Mouse (Mus musculus): ENCODE results near the gene Bcl6b. TPM values are rescaled to one million over a fixed set of nuclear protein-coding genes. Genes with fewer than 3 reads are reported as not detected.

The Bcl6b gene
- polyA plus RNA-seq, 1 experiment from 2014 or later: 1.8 TPM

- no peak overlapping the region for H3K4me2 ChIP-seq (ENCODE audit: low read depth, low read length)
- ATAC-seq (ENCODE audit: low read depth): no peak
- WGBS: 98% methylated on average over 4 of the region's 4 CpGs
Measured at GRCm38 (mm10) chr11:70218039-70218438, 11.6 kb downstream of the Bcl6b start.

DNA sequence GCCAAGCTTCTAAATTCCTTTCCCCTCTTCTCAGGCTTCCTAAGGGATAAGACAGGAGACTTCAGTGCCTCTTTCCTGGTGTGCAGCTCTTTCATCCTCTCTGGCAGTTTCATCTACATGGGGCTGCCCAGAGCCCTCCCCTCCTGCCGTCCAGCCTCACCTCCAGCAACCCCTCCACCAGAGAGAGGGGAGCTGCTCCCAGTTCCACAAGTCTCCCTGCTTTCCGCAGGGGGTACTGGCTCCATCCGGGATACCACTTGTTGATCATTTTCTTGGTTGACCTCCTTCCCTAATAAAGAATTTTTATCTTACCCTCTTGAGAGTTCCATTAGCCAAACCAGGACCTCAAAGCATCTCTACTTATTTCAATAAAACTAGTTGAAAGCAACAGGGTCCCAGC is 13.5 kb downstream of the Bcl6b start:
- WGBS: 41% methylated on average over 3 of the region's 3 CpGs
- Histone ChIP-seq H3K4me3 (ENCODE audit: low read depth, low read length) (no peak overlapping the region), H3K36me3 (ENCODE audit: control insufficient read depth, insufficient read depth, low read length) (no peaks in the 10 kb centered on the region), H3K4me1 (ENCODE audit: control insufficient read depth, insufficient read depth, low read length) (peaks cover 29% of the 10 kb centered on the region), H3K27ac (ENCODE audit: low read depth, low read length) (no peak overlapping the region), H3K4me2 (ENCODE audit: low read depth, low read length) (no peak overlapping the region), H3K27me3 (ENCODE audit: control insufficient read depth, insufficient read depth, low read length) (peaks cover 34% of the 10 kb centered on the region), H3K9me3 (ENCODE audit: control insufficient read depth, low read length) (no peaks in the 10 kb centered on the region), H3K9ac (replicated peaks; ENCODE audit: low read depth, low read length) (no peak overlapping the region)
- ATAC-seq (ENCODE audit: low read depth): no peak

More at GRCm38 (mm10) chr11:70218039-70218438, 11.6 kb downstream of the Bcl6b start:
- H3K9ac ChIP-seq (replicated peaks; ENCODE audit: low read depth, low read length): no peak overlapping the region
- no peaks in the 10 kb centered on the region for H3K36me3 ChIP-seq (ENCODE audit: control insufficient read depth, insufficient read depth, low read length)
- H3K27me3 ChIP-seq (ENCODE audit: control insufficient read depth, insufficient read depth, low read length): peaks cover 32% of the 10 kb centered on the region
- H3K27ac ChIP-seq (ENCODE audit: low read depth, low read length): no peak overlapping the region
- peaks cover 35% of the 10 kb centered on the region for H3K4me1 ChIP-seq (ENCODE audit: control insufficient read depth, insufficient read depth, low read length)
- no peak overlapping the region for H3K4me3 ChIP-seq (ENCODE audit: low read depth, low read length)
- H3K9me3 ChIP-seq (ENCODE audit: control insufficient read depth, low read length): no peaks in the 10 kb centered on the region

DNA sequence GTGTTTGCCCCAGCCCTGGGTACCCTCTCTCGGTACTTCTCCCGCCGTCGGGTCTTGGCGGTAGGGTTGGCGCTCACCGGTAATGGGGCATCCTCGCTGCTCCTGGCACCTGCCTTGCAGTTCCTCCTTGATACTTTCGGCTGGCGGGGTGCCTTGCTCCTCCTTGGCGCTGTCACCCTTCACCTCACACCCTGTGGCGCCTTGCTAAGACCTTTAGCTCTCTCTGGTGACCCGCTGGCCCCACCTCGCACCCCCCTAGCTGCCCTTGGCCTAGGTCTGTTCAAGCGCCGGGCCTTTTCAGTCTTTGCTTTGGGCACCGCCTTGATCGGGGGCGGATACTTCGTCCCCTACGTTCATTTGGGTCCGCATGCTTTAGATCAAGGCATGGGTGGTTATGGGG is 14.3 kb downstream of the Bcl6b start:
- H3K4me1 ChIP-seq (ENCODE audit: control insufficient read depth, insufficient read depth, low read length): peaks cover 29% of the 10 kb centered on the region
- H3K27me3 ChIP-seq (ENCODE audit: control insufficient read depth, insufficient read depth, low read length): peaks cover 34% of the 10 kb centered on the region
- no peaks in the 10 kb centered on the region for H3K9me3 ChIP-seq (ENCODE audit: control insufficient read depth, low read length)
- H3K4me3 ChIP-seq (ENCODE audit: low read depth, low read length): no peak overlapping the region
- no peak overlapping the region for H3K4me2 ChIP-seq (ENCODE audit: low read depth, low read length)
- H3K27ac ChIP-seq (ENCODE audit: low read depth, low read length): no peak overlapping the region
- H3K9ac ChIP-seq (replicated peaks; ENCODE audit: low read depth, low read length): no peak overlapping the region
- H3K36me3 ChIP-seq (ENCODE audit: control insufficient read depth, insufficient read depth, low read length): no peaks in the 10 kb centered on the region
- 11% methylated on average over 22 of the region's 22 CpGs for WGBS
- ATAC-seq (ENCODE audit: low read depth): no peak

- Histone ChIP-seq H3K4me3 (ENCODE audit: low read depth, low read length) (peak overlapping the region; percentile 32; the same call in 1 of the 2 replicates), H3K4me1 (ENCODE audit: control insufficient read depth, insufficient read depth, low read length) (peaks cover 26% of the 10 kb centered on the region), H3K36me3 (ENCODE audit: control insufficient read depth, insufficient read depth, low read length) (no peaks in the 10 kb centered on the region), H3K9ac (replicated peaks; ENCODE audit: low read depth, low read length) (no peak overlapping the region), H3K4me2 (ENCODE audit: low read depth, low read length) (peak overlapping the region; percentile 63; the same call in 1 of the 2 replicates), H3K27ac (ENCODE audit: low read depth, low read length) (no peak overlapping the region), H3K9me3 (ENCODE audit: control insufficient read depth, low read length) (no peaks in the 10 kb centered on the region), H3K27me3 (ENCODE audit: control insufficient read depth, insufficient read depth, low read length) (peaks cover 34% of the 10 kb centered on the region)
- no peak for ATAC-seq (ENCODE audit: low read depth)
- WGBS: 4% methylated on average over 18 of the region's 18 CpGs
Measured at GRCm38 (mm10) chr11:70214856-70215209, 14.8 kb downstream of the Bcl6b start.

DNA sequence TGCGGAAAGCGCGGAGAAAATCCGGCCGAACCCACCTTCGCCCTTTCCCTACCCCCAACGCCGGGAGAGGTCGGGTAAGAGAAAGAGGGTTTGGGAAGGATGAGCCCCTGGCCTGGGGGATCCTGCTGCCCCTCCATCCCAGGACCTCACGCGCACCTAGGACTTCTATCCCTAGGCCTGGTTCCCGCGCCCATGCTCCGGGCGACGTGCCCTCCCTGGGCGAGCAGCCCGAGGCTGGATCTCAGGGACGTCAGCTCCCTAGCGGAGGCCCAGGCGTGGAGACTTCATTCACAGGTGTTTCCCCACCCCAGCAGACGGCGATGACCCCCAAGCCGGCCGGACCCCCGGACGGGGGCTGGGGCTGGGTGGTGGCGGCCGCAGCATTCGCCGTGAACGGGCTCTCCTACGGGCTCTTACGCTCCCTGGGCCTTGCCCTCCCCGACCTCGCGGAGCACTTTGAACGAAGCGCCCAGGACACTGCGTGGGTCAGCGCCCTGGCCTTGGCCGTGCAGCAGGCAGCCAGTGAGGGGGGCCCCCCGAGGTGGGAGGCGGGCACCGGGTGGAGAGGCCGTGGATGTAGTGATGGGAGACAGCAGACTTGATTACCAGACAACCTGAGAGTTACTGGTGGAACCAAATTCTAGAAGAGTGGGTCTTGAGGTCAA is 15.3 kb downstream of the Bcl6b start:
- Histone ChIP-seq H3K36me3 (ENCODE audit: control insufficient read depth, insufficient read depth, low read length) (no peaks in the 10 kb centered on the region), H3K4me3 (ENCODE audit: low read depth, low read length) (peak overlapping the region; percentile 32), H3K27ac (ENCODE audit: low read depth, low read length) (no peak overlapping the region), H3K27me3 (ENCODE audit: control insufficient read depth, insufficient read depth, low read length) (peaks cover 34% of the 10 kb centered on the region), H3K4me1 (ENCODE audit: control insufficient read depth, insufficient read depth, low read length) (peaks cover 23% of the 10 kb centered on the region), H3K9me3 (ENCODE audit: control insufficient read depth, low read length) (no peaks in the 10 kb centered on the region), H3K4me2 (ENCODE audit: low read depth, low read length) (peak overlapping the region; percentile 63), H3K9ac (replicated peaks; ENCODE audit: low read depth, low read length) (peak overlapping the region; percentile 41)
- WGBS: under 1% methylated on average over 44 of the region's 46 CpGs
- ATAC-seq (ENCODE audit: low read depth): peak; percentile 68

- Histone ChIP-seq H3K36me3 (ENCODE audit: control insufficient read depth, insufficient read depth, low read length) (no peaks in the 10 kb centered on the region), H3K9ac (replicated peaks; ENCODE audit: low read depth, low read length) (peak overlapping the region; percentile 41), H3K27ac (ENCODE audit: low read depth, low read length) (no peak overlapping the region), H3K9me3 (ENCODE audit: control insufficient read depth, low read length) (no peaks in the 10 kb centered on the region), H3K4me1 (ENCODE audit: control insufficient read depth, insufficient read depth, low read length) (peaks cover 17% of the 10 kb centered on the region), H3K27me3 (ENCODE audit: control insufficient read depth, insufficient read depth, low read length) (peaks cover 34% of the 10 kb centered on the region), H3K4me2 (ENCODE audit: low read depth, low read length) (peak overlapping the region; percentile 63), H3K4me3 (ENCODE audit: low read depth, low read length) (peak overlapping the region; percentile 32)
- WGBS: 6% methylated on average over 26 of the region's 26 CpGs
- ATAC-seq (ENCODE audit: low read depth): peak; percentile 55; the same call in 1 of the 2 replicates
Measured at GRCm38 (mm10) chr11:70213736-70214135, 15.9 kb downstream of the Bcl6b start.

DNA sequence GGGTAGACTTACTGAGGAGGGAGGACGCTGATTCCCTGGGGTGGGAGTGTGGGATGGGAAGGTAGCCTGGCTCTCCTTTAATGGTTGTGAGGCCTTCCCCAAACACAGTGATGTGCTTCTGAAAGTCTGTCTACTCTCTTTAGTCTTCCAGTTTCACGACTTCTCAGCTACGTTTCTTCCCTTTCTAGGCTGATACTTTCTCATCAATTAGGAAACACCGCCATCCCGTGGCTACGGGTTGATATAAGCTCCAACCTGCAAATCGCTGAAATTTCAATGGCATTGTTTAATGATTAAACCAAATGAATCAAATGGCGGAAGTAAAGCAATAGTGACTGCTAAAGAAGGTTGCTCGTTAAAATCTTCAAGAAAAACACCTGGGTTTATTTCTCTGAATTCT is 16.7 kb downstream of the Bcl6b start:
- no peaks in the 10 kb centered on the region for H3K36me3 ChIP-seq (ENCODE audit: control insufficient read depth, insufficient read depth, low read length)
- H3K4me3 ChIP-seq (ENCODE audit: low read depth, low read length): no peak overlapping the region
- H3K9ac ChIP-seq (replicated peaks; ENCODE audit: low read depth, low read length): no peak overlapping the region
- H3K4me2 ChIP-seq (ENCODE audit: low read depth, low read length): no peak overlapping the region
- no peaks in the 10 kb centered on the region for H3K9me3 ChIP-seq (ENCODE audit: control insufficient read depth, low read length)
- ATAC-seq (ENCODE audit: low read depth): no peak
- 12% methylated on average over 9 of the region's 9 CpGs for WGBS
- no peak overlapping the region for H3K27ac ChIP-seq (ENCODE audit: low read depth, low read length)
- peaks cover 12% of the 10 kb centered on the region for H3K4me1 ChIP-seq (ENCODE audit: control insufficient read depth, insufficient read depth, low read length)
- H3K27me3 ChIP-seq (ENCODE audit: control insufficient read depth, insufficient read depth, low read length): peaks cover 34% of the 10 kb centered on the region

- Histone ChIP-seq H3K4me2 (ENCODE audit: low read depth, low read length) (peak within 1 kb of the TSS; percentile 63), H3K9ac (replicated peaks; ENCODE audit: low read depth, low read length) (peak within 1 kb of the TSS; percentile 41; the same call in 1 of the 2 replicates), H3K9me3 (ENCODE audit: control insufficient read depth, low read length) (no peaks in the 10 kb centered on the region), H3K4me1 (ENCODE audit: control insufficient read depth, insufficient read depth, low read length) (peaks cover 12% of the 10 kb centered on the region), H3K36me3 (ENCODE audit: control insufficient read depth, insufficient read depth, low read length) (no peaks in the 10 kb centered on the region), H3K27me3 (ENCODE audit: control insufficient read depth, insufficient read depth, low read length) (peaks cover 34% of the 10 kb centered on the region), H3K27ac (ENCODE audit: low read depth, low read length) (no peak within 1 kb of the TSS), H3K4me3 (ENCODE audit: low read depth, low read length) (peak within 1 kb of the TSS; percentile 32)
- no peak for ATAC-seq (ENCODE audit: low read depth)
- WGBS: 64% methylated on average over 6 of the region's 6 CpGs
Measured at GRCm38 (mm10) chr11:70212423-70212822, 17.2 kb downstream of the Bcl6b start, which contains the start of gene Slc16a11. TSS of gene Slc16a11 (plus strand) at chr11:70212752.

GRCm38 (mm10) chr11:70211972-70212371 is 17.6 kb downstream of the Bcl6b start:
- no peak overlapping the region for H3K4me2 ChIP-seq (ENCODE audit: low read depth, low read length)
- no peak overlapping the region for H3K4me3 ChIP-seq (ENCODE audit: low read depth, low read length)
- no peaks in the 10 kb centered on the region for H3K9me3 ChIP-seq (ENCODE audit: control insufficient read depth, low read length)
- peaks cover 12% of the 10 kb centered on the region for H3K4me1 ChIP-seq (ENCODE audit: control insufficient read depth, insufficient read depth, low read length)
- no peaks in the 10 kb centered on the region for H3K36me3 ChIP-seq (ENCODE audit: control insufficient read depth, insufficient read depth, low read length)
- ATAC-seq (ENCODE audit: low read depth): no peak
- H3K27me3 ChIP-seq (ENCODE audit: control insufficient read depth, insufficient read depth, low read length): peaks cover 33% of the 10 kb centered on the region
- H3K9ac ChIP-seq (replicated peaks; ENCODE audit: low read depth, low read length): no peak overlapping the region
- no peak overlapping the region for H3K27ac ChIP-seq (ENCODE audit: low read depth, low read length)
- WGBS: 74% methylated on average over 6 of the region's 6 CpGs

Data from neural tube, embryonic 14.5 days (tissue).